Mouse (Mus musculus): ENCODE measurements around the gene Slc38a2.

The Slc38a2 gene

GRCm38 (mm10) chr15:96666663-96667062, 32.9 kb downstream of the Slc38a2 start:
- peak; percentile 53 for DNase-seq (ENCODE audit: low read depth, low spot score)

- DNase-seq (ENCODE audit: low read depth, low spot score) = peak; percentile 75
These were observed 33.6 kb downstream of the Slc38a2 start for GRCm38 (mm10) chr15:96665889-96666288.

DNA sequence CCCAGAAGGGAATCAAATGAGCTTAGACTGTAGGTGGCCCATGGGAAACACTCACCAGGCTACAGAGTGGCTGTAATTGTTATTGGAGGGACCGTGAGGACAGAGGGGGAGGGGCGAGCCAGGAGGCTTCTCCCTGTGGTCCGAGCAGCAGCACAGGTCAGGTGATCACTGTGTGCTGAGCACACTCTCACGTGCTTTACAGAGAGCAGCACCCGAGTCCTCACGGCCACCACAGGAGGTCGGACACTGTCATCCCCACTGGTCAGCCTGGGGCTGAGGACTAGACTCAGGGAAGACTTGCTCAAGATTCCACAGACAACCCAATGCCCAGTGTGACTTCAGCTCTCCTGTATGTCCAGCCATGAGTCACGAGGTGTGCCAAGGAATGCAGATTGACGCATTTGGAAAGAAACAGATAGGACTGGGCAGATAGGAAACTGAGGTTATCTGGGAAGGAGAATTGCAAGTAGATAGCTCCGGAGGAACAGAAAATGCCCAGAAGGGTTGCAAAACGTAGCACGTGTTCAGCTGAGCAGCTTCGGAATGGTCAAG, 38.9 kb downstream of the Slc38a2 start:
- DNase-seq (ENCODE audit: low read depth, low spot score) = no peak

DNA sequence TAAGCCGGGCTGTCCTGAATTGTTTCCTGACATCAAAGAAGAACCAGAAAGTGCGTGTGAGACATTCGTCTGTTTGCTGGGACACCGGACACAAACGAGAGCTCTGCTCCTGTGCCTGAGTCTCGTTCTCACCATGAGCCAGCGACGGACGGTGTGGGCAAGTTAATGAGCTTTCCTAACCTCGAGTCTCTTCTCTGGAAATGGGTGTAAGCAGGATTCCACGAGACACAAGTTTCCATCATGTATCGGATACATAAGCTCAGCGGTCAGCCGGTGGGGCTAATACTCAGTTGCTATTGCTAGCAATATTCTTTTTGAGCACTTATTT, 41.3 kb downstream of the Slc38a2 start:
- no peak for DNase-seq (ENCODE audit: low read depth, low spot score)

- no peak for DNase-seq (ENCODE audit: low read depth, low spot score)
These were observed 41.8 kb downstream of the Slc38a2 start for GRCm38 (mm10) chr15:96657576-96658274.

- DNase-seq (ENCODE audit: low read depth, low spot score) = no peak
These were observed 44.0 kb downstream of the Slc38a2 start for GRCm38 (mm10) chr15:96655514-96655913.

DNA sequence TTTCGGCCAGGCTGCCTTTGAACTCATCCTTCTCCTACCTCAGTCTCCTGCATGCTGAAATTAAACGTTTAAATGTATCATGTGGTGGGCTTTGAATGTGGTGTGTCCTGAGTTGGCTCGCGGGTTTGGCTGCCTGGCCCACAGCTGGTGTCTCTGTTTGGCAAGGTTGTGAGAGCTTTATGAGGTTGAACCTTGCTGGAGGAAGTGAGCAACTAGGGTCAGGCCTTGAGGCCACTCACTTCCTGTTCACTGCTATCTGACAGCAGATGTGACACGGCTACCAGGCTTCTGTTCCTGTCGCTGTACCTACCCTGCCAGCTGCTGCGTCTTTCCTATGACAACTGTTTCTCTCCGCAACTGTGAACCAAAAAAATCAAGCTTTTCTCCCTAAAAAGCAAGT, 44.8 kb downstream of the Slc38a2 start:
- DNase-seq (ENCODE audit: low read depth, low spot score) = no peak

DNA sequence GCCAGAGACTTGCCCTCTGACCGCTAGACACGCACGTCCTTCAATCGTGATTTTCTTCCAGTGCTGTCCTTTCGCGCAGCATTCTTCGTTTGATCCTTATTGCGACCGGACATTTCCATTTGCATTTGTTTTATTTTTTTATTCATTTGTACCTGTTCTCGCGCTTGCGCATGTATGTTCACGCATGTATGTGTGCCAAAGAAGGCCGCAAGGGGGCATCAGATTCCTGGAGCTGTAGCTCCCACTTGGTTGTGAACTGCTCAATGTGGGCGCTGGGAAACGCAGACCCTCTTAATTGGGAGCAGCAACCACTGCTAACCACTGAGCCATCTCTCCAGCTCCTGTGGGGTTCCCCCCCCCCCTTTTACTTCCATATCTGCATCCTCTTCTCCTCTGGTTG, 46.5 kb downstream of the Slc38a2 start:
- DNase-seq (ENCODE audit: low read depth, low spot score) = no peak

GRCm38 (mm10) chr15:96652531-96652930, 47.0 kb downstream of the Slc38a2 start:
- DNase-seq (ENCODE audit: low read depth, low spot score) = no peak

DNA sequence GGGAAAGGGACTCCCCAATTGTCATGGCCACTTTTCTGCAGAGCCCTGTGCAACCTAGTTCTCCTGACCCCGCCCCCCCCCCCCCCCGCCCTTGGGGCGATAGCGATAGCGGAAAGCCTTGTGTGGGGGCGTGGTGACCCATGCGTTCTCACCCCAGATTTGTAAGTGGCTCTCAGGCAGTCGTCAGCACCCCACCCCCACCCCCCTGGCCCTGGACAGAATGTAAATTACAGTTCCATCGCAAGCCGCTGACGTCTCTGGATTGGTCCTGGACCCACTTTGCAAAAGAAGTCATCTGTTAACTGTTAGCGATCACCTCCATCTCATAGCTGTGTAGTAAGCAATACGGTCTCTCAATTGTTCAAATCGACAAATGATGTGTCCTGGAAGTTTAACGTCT, 52.2 kb downstream of the Slc38a2 start:
- DNase-seq (ENCODE audit: low read depth, low spot score) = no peak

- DNase-seq (ENCODE audit: low read depth, low spot score) = peak; percentile 66
These were observed 56.8 kb downstream of the Slc38a2 start, which contains the start of gene Slc38a1 for GRCm38 (mm10) chr15:96642436-96643405. Gene Slc38a1 (minus strand): TSS chr15:96642913.

DNA sequence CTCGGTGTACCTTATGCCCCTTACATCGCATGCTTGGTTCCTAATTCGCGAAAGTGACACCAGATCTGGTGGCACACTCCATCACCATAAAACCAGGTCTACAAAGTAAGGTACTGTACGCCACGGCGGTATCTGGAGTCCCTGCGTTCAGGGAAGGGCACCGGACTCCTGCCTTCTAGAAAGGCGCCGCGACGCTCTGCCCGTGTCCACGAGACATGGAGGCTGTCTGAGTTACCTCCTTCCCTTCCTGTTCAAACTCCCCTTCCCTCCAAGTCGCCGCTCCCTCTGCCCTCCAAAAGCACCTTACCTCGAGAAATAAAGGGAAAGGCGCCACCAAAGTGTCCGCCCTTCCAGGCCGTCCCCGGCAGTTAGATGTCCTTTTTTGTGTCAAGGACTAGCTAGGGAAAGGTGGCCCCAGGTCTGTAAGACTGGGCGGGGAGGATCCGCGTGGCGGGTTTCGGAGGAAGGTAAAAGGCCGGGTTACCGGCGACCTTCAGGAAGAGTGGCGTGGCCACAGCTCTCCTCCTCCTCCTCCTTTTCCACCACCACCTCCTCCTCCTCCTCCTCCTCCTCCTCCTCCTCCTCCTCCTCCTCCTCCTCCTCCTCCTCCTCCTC, 57.6 kb downstream of the Slc38a2 start:
- DNase-seq (ENCODE audit: low read depth, low spot score) = no peak

- DNase-seq (ENCODE audit: low read depth, low spot score) = peak; percentile 51
These were observed 58.3 kb downstream of the Slc38a2 start for GRCm38 (mm10) chr15:96641111-96641820.

- no peak for DNase-seq (ENCODE audit: low read depth, low spot score)
These were observed 59.1 kb downstream of the Slc38a2 start for GRCm38 (mm10) chr15:96640291-96640985.

DNA sequence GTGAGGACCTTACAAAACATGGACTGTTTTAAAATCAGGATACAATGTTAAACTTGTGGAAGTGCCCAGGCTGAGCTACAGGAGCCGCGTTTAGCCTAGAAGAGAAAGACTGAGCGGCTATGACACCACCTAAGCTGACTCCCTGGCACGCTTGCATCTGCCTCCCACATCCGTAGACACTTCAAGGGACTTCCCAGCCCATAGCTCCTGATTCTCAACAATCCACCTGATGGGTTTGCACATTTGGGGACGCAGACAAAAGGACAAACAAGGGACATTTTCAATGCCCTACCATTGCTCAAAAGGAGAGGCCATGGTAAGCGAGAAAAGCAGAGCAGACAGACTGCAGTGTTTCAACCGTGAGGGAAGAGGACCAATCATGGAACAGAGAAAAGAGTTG, 59.9 kb downstream of the Slc38a2 start:
- no peak for DNase-seq (ENCODE audit: low read depth, low spot score)

DNA sequence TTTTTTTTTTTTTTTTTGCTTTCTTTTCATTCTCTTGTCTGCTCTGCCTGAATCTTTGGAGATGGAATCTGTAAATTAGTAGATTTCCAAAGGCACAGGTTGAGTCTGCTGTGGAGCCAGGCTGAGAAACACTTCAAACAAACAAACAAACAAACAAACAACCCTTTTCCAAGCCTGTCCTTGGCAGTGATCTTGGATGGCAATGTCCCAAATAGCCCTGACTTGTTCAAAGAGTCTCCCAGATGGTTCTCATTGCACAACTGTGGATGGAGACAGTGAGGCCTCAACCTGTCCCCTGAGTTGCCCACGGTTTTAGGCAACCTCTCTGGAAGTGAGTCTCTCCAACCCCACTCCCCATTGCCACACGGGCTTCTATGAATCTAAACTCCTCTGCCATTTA, 60.9 kb downstream of the Slc38a2 start:
- DNase-seq (ENCODE audit: low read depth, low spot score) = no peak

DNA sequence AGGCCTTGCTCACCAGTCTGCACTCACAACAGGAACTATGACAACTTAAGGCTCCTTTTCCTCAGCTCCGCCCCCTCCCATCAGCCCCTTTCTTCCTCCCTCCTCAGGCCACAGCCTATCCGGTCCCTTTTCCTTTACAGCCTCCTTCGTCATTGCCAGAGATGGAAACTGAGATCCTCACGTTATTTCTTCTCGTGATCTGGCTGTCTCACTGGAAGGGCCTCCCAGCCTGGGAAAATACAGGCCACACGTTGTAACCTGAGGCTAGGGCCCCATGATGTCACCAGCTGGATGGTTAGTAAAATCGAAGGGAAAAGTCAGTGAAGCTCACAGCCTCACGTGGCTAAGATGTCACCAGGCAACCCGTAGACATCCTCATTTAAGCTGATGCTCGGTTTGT, 61.4 kb downstream of the Slc38a2 start:
- no peak for DNase-seq (ENCODE audit: low read depth, low spot score)
